Mouse (Mus musculus): Measurements from ENCODE around the gene Slc44a5. TPM values are rescaled to one million over a fixed set of nuclear protein-coding genes. Genes with fewer than 3 reads are reported as not detected.

Slc44a5 gene
- polyA plus RNA-seq, 1 experiment from 2014 or later: 0.58 TPM

- peaks cover 6% of the 10 kb centered on the region; the same call in 1 of the 2 replicates for H3K27me3 ChIP-seq
- no peak for ATAC-seq (replicated peaks; ENCODE audit: low FRiP score)
- H3K4me2 ChIP-seq: no peak overlapping the region
- 63% methylated on average over 6 of the region's 6 CpGs for WGBS
- no peaks in the 10 kb centered on the region for H3K36me3 ChIP-seq
- H3K27ac ChIP-seq: no peak overlapping the region
- no peak overlapping the region for H3K4me3 ChIP-seq (replicated peaks)
- H3K9me3 ChIP-seq (replicated peaks): no peaks in the 10 kb centered on the region
- H3K4me1 ChIP-seq: no peaks in the 10 kb centered on the region
- H3K9ac ChIP-seq: no peak overlapping the region
Measured at GRCm38 (mm10) chr3:154297499-154297898, 324.3 kb downstream of the Slc44a5 start.

- Histone ChIP-seq H3K36me3 (no peaks in the 10 kb centered on the region), H3K27ac (no peak overlapping the region), H3K4me2 (no peak overlapping the region), H3K27me3 (0 out of 2 replicates have a peak, but pooled peaks cover 3% of the 10 kb centered on the region), H3K9me3 (replicated peaks) (no peaks in the 10 kb centered on the region), H3K4me1 (no peaks in the 10 kb centered on the region), H3K4me3 (replicated peaks) (no peak overlapping the region), H3K9ac (no peak overlapping the region)
- ATAC-seq (replicated peaks; ENCODE audit: low FRiP score): no peak
Measured at GRCm38 (mm10) chr3:154298490-154298889, 325.3 kb downstream of the Slc44a5 start.

- 90% methylated on average over 9 of the region's 9 CpGs for WGBS
- ATAC-seq (replicated peaks; ENCODE audit: low FRiP score): no peak
- H3K9me3 ChIP-seq (replicated peaks): no peaks in the 10 kb centered on the region
Measured at GRCm38 (mm10) chr3:154300006-154300405, 326.8 kb downstream of the Slc44a5 start.

GRCm38 (mm10) chr3:154301102-154301501 lies 327.9 kb downstream of the Slc44a5 start:
- Histone ChIP-seq H3K27ac (no peak overlapping the region), H3K4me1 (no peaks in the 10 kb centered on the region), H3K4me3 (replicated peaks) (no peak overlapping the region), H3K4me2 (no peak overlapping the region), H3K36me3 (no peaks in the 10 kb centered on the region), H3K9ac (no peak overlapping the region), H3K27me3 (no peaks in the 10 kb centered on the region), H3K9me3 (replicated peaks) (no peaks in the 10 kb centered on the region)
- no peak for ATAC-seq (replicated peaks; ENCODE audit: low FRiP score)
- 78% methylated on average over 4 of the region's 4 CpGs for WGBS

More at GRCm38 (mm10) chr3:154300006-154300405, 326.8 kb downstream of the Slc44a5 start:
- Histone ChIP-seq H3K9ac (no peak overlapping the region), H3K4me3 (replicated peaks) (no peak overlapping the region), H3K4me2 (no peak overlapping the region), H3K27ac (no peak overlapping the region), H3K4me1 (no peaks in the 10 kb centered on the region), H3K27me3 (no peaks in the 10 kb centered on the region), H3K36me3 (no peaks in the 10 kb centered on the region)

GRCm38 (mm10) chr3:154305163-154305884 lies 332.1 kb downstream of the Slc44a5 start:
- H3K4me1 ChIP-seq: no peaks in the 10 kb centered on the region
- 59% methylated on average over 16 of the region's 16 CpGs for WGBS
- no peaks in the 10 kb centered on the region for H3K9me3 ChIP-seq (replicated peaks)
- no peak overlapping the region for H3K9ac ChIP-seq
- ATAC-seq (replicated peaks; ENCODE audit: low FRiP score): no peak
- H3K36me3 ChIP-seq: no peaks in the 10 kb centered on the region
- H3K4me2 ChIP-seq: no peak overlapping the region
- no peak overlapping the region for H3K27ac ChIP-seq
- H3K27me3 ChIP-seq: no peaks in the 10 kb centered on the region
- H3K4me3 ChIP-seq (replicated peaks): no peak overlapping the region

- H3K4me1 ChIP-seq: no peaks in the 10 kb centered on the region
- ATAC-seq (replicated peaks; ENCODE audit: low FRiP score): no peak
- H3K9me3 ChIP-seq (replicated peaks): no peaks in the 10 kb centered on the region
- no peak overlapping the region for H3K27ac ChIP-seq
- no peak overlapping the region for H3K9ac ChIP-seq
- H3K4me2 ChIP-seq: no peak overlapping the region
- no peak overlapping the region for H3K4me3 ChIP-seq (replicated peaks)
- peaks cover 49% of the 10 kb centered on the region for H3K27me3 ChIP-seq
- no peaks in the 10 kb centered on the region for H3K36me3 ChIP-seq
- WGBS: 14% methylated on average over 5 of the region's 5 CpGs
Measured at GRCm38 (mm10) chr3:154317651-154318248, 344.5 kb downstream of the Slc44a5 start.

Other genes starting within 250 kb of the Slc44a5 start
- gene St6galnac3, start 248.3 kb upstream of the Slc44a5 start, polyA plus RNA-seq (2015; fragmentation: Nextera tagmentation; extraction: Ambion mirVana): 65.2 and 65.5 TPM in 2 replicates
- gene Asb17, start 129.2 kb upstream of the Slc44a5 start, polyA plus RNA-seq (2015; fragmentation: Nextera tagmentation; extraction: Ambion mirVana): 0.12 TPM in 1 of 2 replicates, not detected in the other
- gene Msh4, start 67.3 kb upstream of the Slc44a5 start, polyA plus RNA-seq (2015; fragmentation: Nextera tagmentation; extraction: Ambion mirVana): 0.06 and 0.14 TPM in 2 replicates
- gene Rabggtb, start 60.4 kb upstream of the Slc44a5 start, polyA plus RNA-seq (2015; fragmentation: Nextera tagmentation; extraction: Ambion mirVana): 50.3 and 56.1 TPM in 2 replicates
- gene Acadm, start 28.8 kb upstream of the Slc44a5 start, polyA plus RNA-seq (2015; fragmentation: Nextera tagmentation; extraction: Ambion mirVana): 113 and 122 TPM in 2 replicates